Mouse (Mus musculus) liver, adult 10 weeks (tissue): ENCODE measurements around the gene Taf1a. TPM values are rescaled to one million over a fixed set of nuclear protein-coding genes. Genes with fewer than 3 reads are reported as not detected.

Source experiments
- polyA plus RNA-seq: library from polyadenylated mRNA; stranded (reverse); fragments of 350-450 nt; fragmentation: Illumina TruSeq; extraction: RNeasy Lipid Tissue Mini Kit (QIAGEN cat#74804); gene quantifications from one replicate; pipeline ENCODE4 v1.2.3, GENCODE M21; 2014; ENCODE audit warnings: low read depth, low replicate concordance

Gene Taf1a
- 5.0 TPM for polyA plus RNA-seq

GRCm38 (mm10) chr1:183388426-183389406, at the start of gene Taf1a:
Gene Taf1a (plus strand): TSS chr1:183388981.

GRCm38 (mm10) chr1:183369427-183370014, 19.3 kb upstream of the Taf1a start, which contains the start of gene Mia3:
Gene Mia3 (minus strand): TSS chr1:183369553.

DNA sequence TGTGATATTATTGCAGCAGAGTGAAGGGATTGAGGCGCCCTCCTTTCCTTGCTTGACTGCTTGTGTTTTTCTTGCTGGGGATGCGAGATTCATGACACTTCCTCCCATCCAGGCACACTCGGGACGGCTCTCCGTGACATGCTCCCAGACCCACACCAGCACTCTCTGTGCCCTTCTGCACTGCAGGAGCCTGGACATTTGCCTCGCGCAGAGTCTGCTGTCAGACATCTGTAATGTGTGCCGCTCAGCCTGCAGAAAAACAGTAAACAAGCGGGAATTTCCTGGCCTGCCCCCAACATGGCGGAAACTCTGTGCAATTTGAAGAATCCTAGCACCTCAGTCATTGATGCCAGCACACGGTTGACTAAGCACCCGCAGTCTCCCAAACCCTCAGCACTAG, 29.1 kb downstream of the Taf1a start, which contains the start of gene Hhipl2:
TSS of gene Hhipl2 (plus strand) at position 343 of the 400 bp plus-strand sequence.

Other genes starting within 250 kb of the Taf1a start
- gene Disp1, start 167.5 kb upstream of the Taf1a start, polyA plus RNA-seq, result 0.58 TPM
- 28.9 TPM for gene Aida, start 92.4 kb upstream of the Taf1a start, polyA plus RNA-seq
- gene Brox, start 91.7 kb upstream of the Taf1a start, polyA plus RNA-seq, result 33.2 TPM
- 218 TPM for gene Mia3, start 19.4 kb upstream of the Taf1a start, polyA plus RNA-seq
- gene Hhipl2, start 29.2 kb downstream of the Taf1a start, polyA plus RNA-seq, result 0.21 TPM